9 mouse cellular contexts compared by ENCODE assay signal in the genomic region with DNA sequence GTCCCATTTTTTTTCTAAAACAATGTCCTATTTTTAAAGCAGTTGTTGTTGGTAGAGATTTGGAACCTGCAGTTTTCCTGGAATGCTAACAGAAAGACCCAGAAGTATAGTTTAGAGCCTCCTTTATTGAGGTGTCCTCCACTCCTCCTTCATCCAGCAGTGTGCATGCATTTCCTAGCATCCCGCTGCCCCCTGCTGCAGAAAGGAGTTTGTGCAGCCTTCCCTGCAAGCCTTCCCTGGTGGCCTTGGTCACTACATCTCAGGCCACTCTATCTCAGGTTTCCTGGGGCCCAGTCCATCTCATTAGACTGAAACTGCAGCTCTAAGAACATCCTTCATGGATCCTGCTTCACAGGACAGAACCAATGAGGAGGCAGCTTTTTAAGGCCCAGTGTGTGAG. TPM values are rescaled to one million over a fixed set of nuclear protein-coding genes. Genes with fewer than 3 reads are reported as not detected.
DNase-seq lines count a peak whose midpoint lies in the region; ATAC-seq and TF ChIP-seq lines count a peak whose summit lies in the region.
"Had no signal": no experiment of that assay in that cellular context is flagged by ENCODE, and none has a peak within 500 bp of the region (broad histone marks: within the 10 kb centered on the region; RNA-seq: fewer than 3 reads in every experiment).

No protein-coding gene starts in this region.

- WGBS in embryonic facial prominence, embryonic 10.5 days: 29% methylated on average over 1 of the region's 1 CpGs
- 41% methylated on average over 1 of the region's 1 CpGs for WGBS in limb, embryonic 14.5 days

- no peak overlapping the region for H3K27ac ChIP-seq in embryonic facial prominence, embryonic 10.5 days (replicated peaks)
- no peak overlapping the region for H3K27ac ChIP-seq in limb, embryonic 14.5 days (replicated peaks; ENCODE audit: low read depth, low read length)

- H3K4me3 ChIP-seq in embryonic facial prominence, embryonic 10.5 days: no peak overlapping the region
- no peak overlapping the region for H3K4me3 ChIP-seq in limb, embryonic 14.5 days (replicated peaks; ENCODE audit: low read length)

- peak; percentile 81 for ATAC-seq in frontal cortex, adult (ENCODE audit: low TSS enrichment)
- ATAC-seq in limb, embryonic 14.5 days (ENCODE audit: low FRiP score, low read depth): 0 out of 2 replicates have a peak, but pooled peaks have one; percentile 20
- no peak for ATAC-seq in activated CD4-positive, CD25-positive, alpha-beta regulatory T cell, adult 4 months

- H3K27me3 ChIP-seq in embryonic facial prominence, embryonic 10.5 days (replicated peaks; ENCODE audit: low read depth, poor library complexity, severe bottlenecking): no peaks in the 10 kb centered on the region
- H3K27me3 ChIP-seq in limb, embryonic 14.5 days (ENCODE audit: control insufficient read depth, insufficient read depth, low read length): no peaks in the 10 kb centered on the region

- H3K4me1 ChIP-seq in embryonic facial prominence, embryonic 10.5 days: peaks cover 11% of the 10 kb centered on the region; the same call in 1 of the 2 replicates
- peaks cover 20% of the 10 kb centered on the region for H3K4me1 ChIP-seq in limb, embryonic 14.5 days (ENCODE audit: control insufficient read depth, insufficient read depth, low read length)

- H3K4me2 ChIP-seq in limb, embryonic 14.5 days (replicated peaks; ENCODE audit: low read depth, low read length, severe bottlenecking): no peak overlapping the region

- no peaks in the 10 kb centered on the region for H3K36me3 ChIP-seq in embryonic facial prominence, embryonic 10.5 days (replicated peaks)
- no peaks in the 10 kb centered on the region for H3K36me3 ChIP-seq in limb, embryonic 14.5 days (ENCODE audit: control insufficient read depth, insufficient read depth, low read length)
- H3K36me3 ChIP-seq: G1E had no signal

- no peak for TF ChIP-seq POLR2A in limb, embryonic 14.5 days (IDR thresholded peaks at IDR 0.05; ENCODE audit: borderline replicate concordance, extremely low read depth, insufficient read depth, insufficient read length)

- H3K9me3 ChIP-seq in embryonic facial prominence, embryonic 10.5 days: no peaks in the 10 kb centered on the region
- no peaks in the 10 kb centered on the region for H3K9me3 ChIP-seq in limb, embryonic 14.5 days (ENCODE audit: control insufficient read depth, low read length)

- no peak overlapping the region for H3K9ac ChIP-seq in limb, embryonic 14.5 days (ENCODE audit: low read depth, low read length, severe bottlenecking)

- DNase-seq in frontal cortex, postnatal 14 days (ENCODE audit: low spot score in 2 of 2): no peak
- DNase-seq in ovary, postnatal 36 days (ENCODE audit: low spot score): peak; percentile 25
- no peak for DNase-seq in ovary, postnatal 10 days (ENCODE audit: low spot score)
- peak; percentile 60 for DNase-seq in embryonic facial prominence, embryonic 10.5 days (ENCODE audit: low spot score)
- no peak for DNase-seq in limb, embryonic 14.5 days (ENCODE audit: low spot score)
- no peak for DNase-seq in urinary bladder, adult 18-20 months (ENCODE audit: low spot score in 2 of 2)

RNA-seq across cellular contexts. Expression of gene Spag17, which starts 51.0 kb away (rescaled TPM):
- 0.29 and 0.47 TPM in 2 replicates for polyA plus RNA-seq in embryonic facial prominence, embryonic 10.5 days (2016; fragmentation: Nextera tagmentation; extraction: Ambion mirVana)
- polyA plus RNA-seq in limb, embryonic 14.5 days (2012; rRNA removed): 0.73 and 0.88 TPM in 2 replicates
- polyA plus RNA-seq in limb, embryonic 14.5 days (2014; fragmentation: Nextera tagmentation; extraction: Ambion mirVana): 0.74 and 1.9 TPM in 2 replicates
- polyA plus RNA-seq in activated CD4-positive, CD25-positive, alpha-beta regulatory T cell, adult 4 months (2017; shearing (Covaris generic)): not detected
- polyA plus RNA-seq: G1E had no signal

Comparison
In these comparisons a context has a peak if more than half of its experiments do, and no peak if none do; other contexts are left out.
1. DNase-seq: peak in ovary, postnatal 36 days (single experiment) and embryonic facial prominence, embryonic 10.5 days (single experiment); none in frontal cortex, postnatal 14 days (0 of 2), ovary, postnatal 10 days (single experiment), limb, embryonic 14.5 days (single experiment) and urinary bladder, adult 18-20 months (0 of 2).